Mouse (Mus musculus) cerebral cortex, adult 2 months (tissue): Measurements from ENCODE around the gene Arhgap33.

Source experiments
- WGBS: fragments of 180-500 bp; shearing (Covaris S2); methylation state at CpG from one replicate; pipeline ENCODE4 v1.1.7; 2018; 5-methylcytosine and 5-hydroxymethylcytosine counted together

Gene Arhgap33

DNA sequence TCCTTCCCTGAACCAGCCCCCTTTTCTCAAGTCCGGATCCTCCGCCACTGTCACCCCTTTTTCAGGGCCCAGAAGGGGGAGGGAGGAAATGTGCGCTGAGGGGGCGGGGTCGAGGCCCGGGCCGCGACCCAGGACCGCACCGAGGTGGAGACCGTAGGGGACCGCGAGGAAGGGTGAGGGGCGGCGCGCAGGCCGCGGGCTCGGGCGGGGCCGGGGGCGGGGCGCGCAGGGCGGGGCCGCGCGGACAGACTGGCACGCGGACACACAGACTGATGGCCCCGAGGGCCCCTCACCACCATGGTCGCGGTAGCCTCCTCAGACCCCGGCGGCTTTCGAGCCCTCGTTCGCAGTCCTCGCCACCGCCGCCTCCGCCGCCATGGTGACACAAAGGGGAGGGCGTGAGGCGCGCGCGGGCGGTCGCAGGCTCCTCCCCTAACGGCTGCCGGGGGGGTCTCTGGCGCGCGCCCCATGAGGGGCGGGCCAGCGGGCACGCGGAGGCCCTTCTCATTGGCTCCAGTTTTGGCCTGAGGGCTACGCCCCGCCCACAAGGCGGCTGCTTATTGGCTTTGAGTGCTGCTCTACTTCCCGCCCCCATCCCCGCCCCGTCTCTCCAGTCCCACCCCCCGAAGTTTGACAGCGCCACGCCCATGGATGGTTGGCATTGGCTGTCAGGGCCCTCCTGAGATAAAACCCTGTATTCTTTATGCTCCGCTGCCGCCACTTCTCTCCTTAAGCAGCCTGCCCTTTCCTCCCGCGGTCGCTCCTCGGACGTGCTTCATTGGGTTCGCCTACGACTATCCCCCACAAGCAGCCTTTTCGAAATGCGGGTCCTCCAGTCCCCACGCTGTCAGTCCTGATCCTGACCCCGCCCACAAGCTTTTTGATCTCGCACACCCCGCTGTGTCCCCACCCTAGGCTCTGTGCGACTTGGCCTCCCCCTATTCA lies at the start of gene Arhgap33:
Arhgap33 (minus strand) TSS at position 428 of the 945 bp plus-strand sequence.
- WGBS: under 1% methylated on average over 82 of the region's 84 CpGs

DNA sequence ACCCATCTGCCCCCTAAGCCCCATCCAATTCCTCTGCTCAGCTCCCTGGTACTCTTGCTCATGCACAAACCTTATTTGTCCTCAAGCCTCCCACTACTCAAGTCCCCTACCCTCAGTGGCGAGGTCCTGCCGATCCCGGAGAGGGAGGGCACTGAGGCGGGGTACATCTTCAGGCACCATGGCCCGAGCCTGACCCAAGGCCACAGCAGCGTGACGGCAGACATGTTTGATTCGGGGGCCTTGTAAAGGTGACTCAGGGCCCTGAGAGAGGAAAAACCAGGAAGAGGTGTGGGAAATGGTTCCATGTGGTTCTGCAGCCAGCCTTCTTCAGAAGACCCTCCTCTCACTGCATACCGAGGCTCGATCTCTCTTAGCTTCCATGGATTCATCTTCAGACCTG lies 49.5 kb upstream of the Arhgap33 start:
- WGBS: 90% methylated on average over 10 of the region's 10 CpGs

DNA sequence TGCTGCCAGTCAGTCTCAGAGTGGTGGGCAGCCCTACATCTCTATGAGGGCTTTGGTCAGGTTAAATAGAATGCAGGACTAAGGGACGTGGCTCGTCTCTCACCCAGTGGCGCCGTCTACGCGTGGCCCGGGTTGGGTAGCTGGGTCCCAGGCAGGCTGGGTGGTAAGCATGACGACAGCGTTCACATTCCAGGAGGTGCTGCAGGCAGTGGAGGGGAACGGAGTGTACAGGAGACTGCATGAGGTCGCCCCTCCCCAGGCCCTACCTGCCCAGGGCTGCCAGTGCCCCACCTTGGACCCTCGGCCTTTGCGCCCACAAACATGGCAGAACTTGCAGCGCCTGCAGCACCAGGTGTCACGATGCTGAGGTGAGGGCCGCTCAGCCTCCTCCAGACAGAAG lies 46.7 kb upstream of the Arhgap33 start:
- 95% methylated on average over 16 of the region's 16 CpGs for WGBS

DNA sequence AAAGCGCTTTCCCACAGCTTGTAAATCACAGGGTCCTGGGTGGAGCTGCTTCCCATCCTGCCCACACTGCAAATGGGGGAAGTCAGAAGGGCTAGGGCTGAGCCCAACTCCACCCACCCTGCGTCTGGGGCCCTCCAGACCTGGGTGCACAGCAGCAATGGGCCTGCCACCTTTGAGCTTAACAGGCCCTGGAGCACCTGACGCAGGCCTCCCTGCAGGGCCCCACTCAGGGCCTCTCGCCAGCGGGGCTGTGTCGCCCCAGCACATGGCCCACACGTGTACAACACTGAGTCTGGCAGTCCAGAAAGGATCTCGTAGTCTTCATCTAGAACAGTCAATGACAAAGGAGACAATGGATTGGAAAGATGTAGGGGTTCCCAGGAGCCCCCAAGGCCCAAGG lies 45.1 kb upstream of the Arhgap33 start:
- WGBS: 90% methylated on average over 8 of the region's 8 CpGs

DNA sequence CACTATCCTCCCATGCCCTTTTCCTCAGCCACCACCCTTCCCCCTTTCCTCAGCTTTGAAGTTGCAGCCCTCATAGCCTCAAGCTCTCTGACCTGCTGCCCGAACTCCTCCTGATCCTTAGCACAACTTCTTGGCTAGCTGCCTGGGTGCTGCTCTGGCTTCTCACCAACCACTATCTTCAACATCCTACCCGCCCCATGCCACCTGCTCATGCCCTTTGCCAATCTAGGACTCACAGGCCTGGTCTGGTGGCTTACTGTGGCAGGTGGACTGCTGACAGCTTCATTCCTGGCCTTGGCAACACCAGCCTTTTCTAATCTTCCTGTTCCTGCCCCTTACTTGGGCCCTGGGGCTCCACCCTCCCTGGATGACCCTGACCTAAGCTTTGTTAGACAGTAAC lies 38.1 kb upstream of the Arhgap33 start:
- 35% methylated on average over 2 of the region's 2 CpGs for WGBS

DNA sequence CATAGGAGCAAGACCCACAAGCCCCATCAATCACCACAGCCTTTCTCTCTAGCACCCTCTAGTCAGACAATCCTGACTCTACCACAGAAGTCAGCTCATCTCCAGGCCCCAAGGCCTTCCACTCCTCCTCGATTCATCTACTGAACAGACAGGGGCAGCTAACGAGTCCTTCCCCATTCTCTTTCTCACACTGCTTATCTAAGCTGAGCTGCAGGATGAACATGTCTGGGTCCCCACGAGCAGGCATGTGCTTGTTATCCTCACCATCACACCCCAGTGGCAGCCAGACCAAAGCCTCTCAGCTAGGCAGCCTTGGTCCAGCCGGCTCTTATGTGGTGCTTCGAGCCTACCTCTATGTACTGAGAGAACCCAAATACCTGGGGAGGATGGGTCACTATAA lies 37.5 kb upstream of the Arhgap33 start:
- 81% methylated on average over 5 of the region's 5 CpGs for WGBS

DNA sequence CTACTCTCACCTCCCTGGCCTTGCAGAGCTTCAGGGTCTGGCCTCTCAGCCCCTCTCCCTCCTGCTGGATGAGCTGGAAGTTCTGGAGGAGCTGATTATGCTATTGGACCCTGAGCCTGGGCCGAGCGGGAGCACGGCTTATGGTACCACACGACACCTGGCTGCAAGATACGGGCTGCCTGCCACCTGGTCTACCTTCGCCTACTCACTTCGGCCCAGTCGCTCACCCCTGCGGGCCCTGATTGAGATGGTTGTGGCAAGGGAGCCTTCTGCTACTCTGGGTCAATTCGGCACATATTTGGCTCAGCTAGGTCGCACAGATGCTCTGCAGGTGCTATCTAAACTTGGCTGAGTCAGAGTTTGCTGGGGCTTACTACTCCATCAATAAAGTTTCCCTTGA lies 32.7 kb upstream of the Arhgap33 start:
- 86% methylated on average over 11 of the region's 11 CpGs for WGBS

DNA sequence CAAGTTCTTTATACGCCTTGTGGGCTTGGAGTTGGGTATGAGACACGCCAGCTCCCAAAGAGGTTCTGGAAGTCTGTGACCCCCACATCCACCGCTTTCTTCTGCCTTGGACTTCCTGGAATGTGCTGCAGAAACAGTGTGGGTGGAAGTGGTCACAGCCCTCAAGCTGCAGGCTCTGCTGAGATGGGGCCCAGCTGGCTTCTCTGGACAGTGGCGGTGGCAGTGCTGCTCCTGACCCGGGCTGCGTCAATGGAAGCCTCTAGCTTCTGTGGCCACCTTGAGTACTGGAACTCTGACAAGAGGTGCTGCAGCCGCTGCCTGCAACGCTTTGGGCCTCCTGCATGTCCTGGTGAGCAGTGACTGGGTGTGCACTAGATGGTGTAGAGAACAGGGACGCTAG lies 31.2 kb upstream of the Arhgap33 start:
- 85% methylated on average over 9 of the region's 9 CpGs for WGBS

DNA sequence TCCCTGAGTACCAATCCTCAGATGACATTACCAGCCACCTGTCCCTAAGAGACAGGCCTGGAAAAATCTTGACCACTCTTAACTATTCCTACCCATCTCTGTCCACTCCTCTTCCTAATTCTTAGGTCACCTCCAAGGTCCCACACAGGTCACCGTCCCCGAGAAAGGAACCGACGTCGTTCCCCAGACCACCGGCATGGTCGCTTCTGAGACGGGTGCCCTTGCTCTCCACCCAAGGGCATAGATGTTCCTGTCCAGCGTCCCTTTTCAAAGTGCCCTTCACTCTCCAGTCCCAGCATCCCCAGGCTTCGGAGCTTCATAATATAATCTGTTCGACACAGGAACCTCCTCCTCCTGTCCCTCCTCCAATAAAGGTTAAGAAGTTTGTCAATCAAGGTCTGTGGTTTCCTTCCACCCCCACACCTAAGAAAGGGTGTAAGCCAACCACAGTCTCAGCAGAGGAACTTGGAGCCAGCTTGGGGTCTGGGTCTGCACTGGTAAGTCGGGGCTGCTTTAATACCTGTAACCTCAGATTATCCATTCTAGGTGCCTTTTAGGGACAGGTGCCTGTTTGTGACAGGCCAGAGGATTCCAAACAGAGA lies 30.2 kb upstream of the Arhgap33 start, which contains the start of gene Igflr1:
Igflr1 (plus strand) TSS at position 458 of the 602 bp plus-strand sequence.
- 95% methylated on average over 12 of the region's 12 CpGs for WGBS

DNA sequence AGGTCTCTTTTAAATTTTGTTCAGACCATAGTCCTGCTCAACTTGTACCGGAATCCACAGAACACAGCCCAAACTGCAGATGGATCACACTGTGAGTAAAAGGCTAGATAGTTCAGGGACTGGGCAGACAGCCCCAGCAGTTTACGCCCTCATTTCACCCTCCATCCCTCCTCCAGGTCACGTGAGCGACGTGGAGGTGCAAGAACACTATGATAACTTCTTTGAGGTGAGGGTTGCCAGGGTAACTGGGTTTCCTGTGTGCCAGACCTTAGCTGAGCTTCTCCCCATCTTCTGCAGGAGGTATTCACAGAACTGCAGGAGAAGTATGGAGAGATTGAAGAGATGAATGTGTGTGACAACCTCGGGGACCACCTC lies 29.0 kb upstream of the Arhgap33 start:
- 20% methylated on average over 6 of the region's 6 CpGs for WGBS

DNA sequence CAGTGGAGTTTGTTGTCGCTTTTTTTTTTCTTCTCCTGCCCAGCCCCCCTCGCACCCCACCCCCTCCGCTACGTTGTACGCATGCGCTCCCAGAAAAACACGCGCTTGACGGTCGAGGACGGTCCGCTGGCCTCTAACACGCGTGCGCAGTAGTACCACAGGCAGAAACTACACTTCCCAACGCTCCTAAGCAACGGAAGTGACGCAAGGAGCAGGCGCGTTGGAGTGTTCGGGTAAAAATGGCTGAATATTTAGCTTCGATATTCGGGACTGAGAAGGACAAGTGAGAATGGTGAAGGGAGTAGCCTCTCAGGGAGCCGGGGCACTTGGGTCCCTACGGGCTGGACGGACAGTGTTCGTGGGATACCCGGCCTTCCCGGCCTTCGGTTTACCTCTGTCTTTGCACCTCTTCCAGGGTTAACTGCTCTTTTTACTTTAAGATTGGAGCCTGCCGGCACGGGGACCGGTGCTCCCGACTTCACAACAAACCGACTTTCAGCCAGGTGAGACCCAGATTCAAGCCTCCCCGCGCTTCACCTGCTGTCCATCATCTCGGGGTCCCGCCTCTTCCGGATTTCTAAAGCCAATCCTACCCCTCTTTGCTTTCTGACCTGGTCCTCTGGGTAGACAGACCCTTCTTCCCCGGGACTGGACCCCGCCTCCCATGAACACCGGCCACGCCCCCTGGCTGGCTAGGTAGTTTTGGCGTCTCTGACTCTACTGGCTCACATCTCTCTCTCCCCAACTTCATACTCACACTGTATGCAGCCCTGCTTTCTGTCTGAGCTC lies 28.5 kb upstream of the Arhgap33 start, which contains the start of the genes U2af1l4, Gm49396 and Psenen:
U2af1l4 (plus strand) TSS at position 185 of the 789 bp plus-strand sequence.
Gm49396 (plus strand) TSS at position 228 of the 789 bp plus-strand sequence.
Psenen (minus strand) TSS at position 511 of the 789 bp plus-strand sequence.
- under 1% methylated on average over 45 of the region's 45 CpGs for WGBS

DNA sequence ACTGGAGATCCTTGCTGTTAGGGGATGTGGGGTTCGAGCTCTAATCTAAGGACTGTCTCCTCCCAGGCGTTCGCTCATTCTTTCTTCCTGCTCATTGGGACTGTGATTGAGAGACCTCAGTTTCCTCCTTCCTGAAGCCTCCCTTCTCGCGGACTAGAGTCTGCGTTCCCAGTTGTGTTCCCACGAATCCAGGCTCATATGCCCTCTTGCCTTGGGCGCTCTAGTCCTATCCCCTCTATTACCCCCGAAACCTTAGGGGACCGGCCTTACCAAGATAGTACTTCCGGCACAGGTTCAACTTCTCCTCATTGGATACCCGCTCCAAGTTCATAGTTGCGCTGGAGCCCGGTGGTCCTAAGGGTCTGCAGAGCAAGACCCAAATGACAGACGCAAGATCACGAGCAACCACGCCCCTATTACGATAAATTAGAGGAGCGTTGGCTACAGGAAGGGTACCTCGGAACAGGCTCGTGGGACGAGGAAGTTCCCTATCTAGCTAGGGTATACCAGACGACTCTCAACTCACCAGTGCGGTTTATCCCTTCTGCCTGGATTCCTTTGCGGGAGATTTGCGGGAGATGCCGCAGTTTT lies 27.8 kb upstream of the Arhgap33 start:
- WGBS: under 1% methylated on average over 27 of the region's 27 CpGs

DNA sequence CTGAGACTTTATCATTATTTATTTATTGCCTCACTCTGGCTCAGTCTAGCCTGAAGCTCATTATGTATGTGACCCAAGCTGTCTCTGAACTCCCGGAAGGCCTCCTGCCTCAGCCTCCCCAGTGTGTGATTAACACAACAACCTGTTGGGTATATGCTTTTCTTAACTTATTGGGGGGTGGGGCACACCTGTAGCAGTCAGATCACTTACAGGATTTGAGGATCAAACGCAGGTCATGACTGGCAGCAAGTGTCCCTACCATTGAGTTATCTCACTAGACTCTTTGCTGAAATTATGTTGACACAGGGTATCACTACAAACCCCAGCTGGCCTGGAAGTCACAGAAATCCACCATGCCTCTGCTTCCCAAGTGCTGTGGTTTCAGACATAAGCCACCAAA lies 25.4 kb upstream of the Arhgap33 start:
- 55% methylated on average over 2 of the region's 2 CpGs for WGBS

DNA sequence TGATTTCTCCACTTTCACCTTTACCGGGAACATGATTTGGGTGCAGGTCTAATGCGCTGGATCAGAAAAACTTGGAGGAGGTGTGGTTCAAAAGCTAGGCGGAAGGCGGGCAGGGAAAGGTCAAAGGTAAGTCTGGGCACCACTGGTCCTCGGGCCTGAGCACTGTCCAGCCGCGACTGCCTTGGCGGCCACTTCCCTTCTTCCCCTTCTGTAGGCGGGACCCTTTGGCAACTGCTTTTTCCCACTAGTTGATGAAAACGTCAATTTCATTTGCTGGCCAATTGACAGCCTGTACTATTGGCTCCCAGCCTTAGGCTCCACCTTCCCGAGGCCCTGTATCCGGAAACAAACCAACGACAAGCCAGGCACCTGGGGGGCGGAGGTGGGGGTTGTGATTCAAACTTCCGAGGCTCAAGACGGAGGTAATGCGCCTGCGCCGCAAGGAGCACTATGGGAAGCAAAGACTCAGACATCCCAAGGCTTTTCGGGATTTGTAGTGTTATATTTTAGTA lies 24.6 kb upstream of the Arhgap33 start, which contains the start of gene Lin37:
Lin37 (minus strand) TSS at position 396 of the 512 bp plus-strand sequence.
- under 1% methylated on average over 20 of the region's 20 CpGs for WGBS

DNA sequence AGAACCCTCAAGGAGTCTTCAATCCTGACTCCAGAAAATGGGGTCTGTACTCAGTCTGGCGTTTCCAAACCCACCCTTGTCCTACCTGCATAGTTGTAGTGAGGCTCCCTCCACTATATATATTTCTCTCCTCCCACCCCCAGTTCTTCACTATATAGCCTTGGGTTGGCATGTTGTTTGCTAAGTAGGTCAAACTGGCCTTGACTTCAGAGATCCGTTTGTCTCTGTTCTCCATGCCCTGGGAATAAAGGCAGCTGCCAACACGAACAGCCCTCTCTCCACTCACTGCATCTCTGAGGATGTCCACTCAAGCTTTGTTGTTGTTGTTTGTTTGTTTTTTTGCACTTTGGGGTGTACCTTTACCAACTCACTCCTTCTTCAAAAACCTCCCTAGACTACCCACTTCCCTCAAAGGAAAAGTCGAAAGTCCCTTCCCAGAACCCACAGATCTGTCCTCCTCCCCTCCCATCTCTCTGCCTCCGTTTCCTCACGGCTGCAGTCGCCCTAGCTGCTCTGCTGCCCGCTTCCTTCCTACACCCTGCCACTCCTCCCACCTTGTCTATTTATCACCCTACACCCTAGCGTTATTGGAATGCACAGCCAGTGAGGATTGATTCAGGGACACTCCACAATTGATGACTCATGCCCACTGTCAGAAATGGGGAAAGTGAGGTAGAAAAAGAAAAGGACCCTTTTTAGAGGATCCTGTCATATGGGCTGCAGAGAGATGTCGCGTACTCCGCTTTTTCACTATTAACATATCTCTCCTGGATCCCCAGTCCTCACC lies 24.0 kb upstream of the Arhgap33 start:
- 3% methylated on average over 12 of the region's 12 CpGs for WGBS

DNA sequence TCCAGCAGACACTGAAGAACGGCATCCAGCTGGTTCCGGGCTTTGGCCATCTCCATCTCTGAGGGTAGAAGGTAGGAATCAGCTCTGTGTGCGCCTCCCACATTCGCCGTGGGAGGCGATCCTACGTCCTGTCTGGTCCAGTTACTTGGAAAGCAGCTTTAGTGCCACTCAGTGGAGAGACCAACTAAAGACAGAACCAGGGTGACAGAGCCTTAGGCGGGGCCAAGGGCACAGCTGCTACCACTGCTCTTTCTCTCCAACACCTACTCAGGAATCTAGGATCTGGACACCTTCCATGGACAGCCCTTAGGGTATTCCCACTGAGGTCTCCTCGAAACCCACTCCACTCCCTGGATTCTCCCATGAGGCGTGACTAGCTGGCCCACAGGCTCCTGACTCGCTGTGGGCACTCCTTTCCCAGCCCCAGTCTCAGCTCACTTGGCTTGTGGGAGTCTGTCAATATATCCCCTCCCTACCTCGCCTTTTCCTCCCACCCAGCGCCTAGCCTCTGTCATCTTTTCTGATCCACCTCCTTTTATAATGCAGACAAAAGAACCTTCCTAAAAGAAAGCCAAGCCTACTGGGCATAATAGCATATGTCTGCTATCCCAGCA lies 23.1 kb upstream of the Arhgap33 start:
- WGBS: 69% methylated on average over 13 of the region's 13 CpGs

DNA sequence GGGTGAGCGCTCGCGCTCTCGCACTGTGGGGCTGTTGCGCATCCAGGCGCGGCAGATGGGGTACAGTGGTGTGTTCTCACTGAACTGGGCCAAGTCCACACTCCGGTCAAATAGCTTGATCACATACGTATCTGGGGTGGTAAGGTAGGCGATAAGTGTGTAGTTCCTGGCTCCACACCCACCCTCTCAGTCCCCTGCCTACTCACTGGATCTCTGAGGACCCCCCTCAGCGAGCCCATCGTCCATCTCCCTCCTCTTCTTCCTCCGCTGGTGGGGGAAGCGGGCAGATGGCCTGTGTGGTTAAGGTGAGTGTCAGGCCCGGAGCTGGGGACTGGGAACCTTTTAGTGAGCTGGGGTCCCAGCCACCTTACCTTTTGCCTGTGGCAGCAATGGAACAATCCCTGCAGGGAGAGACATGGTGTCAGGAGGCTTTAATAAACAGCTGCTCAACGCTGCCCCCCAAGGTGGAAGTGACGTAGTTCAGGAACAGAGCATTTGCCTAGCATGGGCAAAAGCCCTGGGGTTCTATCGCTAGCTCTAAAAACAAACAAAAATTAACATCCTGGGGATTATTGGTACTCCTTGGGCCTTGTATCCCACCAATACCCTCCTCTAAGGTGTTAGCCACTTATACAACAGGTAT lies 22.2 kb upstream of the Arhgap33 start:
- 90% methylated on average over 18 of the region's 18 CpGs for WGBS

DNA sequence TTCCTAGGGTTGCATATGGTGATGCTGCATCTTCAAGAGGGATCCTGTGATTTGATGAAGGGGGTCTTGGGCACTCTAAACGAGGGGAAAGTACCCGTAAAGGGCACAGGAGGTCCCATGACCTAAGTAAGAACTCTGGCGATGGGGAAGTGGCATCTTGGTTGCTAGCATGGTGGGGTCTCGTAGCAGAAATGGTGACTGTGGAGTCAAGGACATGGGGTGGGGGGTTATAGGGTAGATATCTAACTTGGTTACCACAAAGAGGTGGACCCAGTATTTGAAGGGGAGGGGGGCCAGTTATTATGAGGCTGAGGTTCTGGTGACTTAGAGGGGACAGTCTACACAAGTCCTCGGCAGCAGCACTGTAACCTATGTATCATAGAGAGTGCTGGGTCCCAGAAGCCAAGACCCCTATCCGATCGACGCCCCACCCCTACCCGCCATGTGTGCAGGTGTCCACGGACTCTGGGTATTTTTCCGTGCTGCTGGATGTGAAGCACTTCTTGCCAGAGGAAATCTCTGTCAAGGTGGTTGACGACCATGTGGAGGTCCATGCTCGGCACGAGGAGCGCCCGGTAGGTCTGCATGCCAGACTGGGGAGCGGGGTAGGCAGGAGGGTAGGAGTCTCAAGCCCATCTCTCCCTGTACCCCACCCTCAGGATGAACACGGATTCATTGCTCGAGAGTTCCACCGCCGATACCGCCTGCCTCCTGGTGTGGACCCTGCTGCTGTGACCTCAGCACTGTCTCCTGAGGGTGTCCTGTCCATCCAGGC lies 19.1 kb upstream of the Arhgap33 start:
- 80% methylated on average over 22 of the region's 22 CpGs for WGBS
